Mouse (Mus musculus) cerebellum, adult 2 months (tissue): ENCODE results near the gene Ehd2. TPM values are rescaled to one million over a fixed set of nuclear protein-coding genes. Genes with fewer than 3 reads are reported as not detected.
"Not testable (repeated sequence)": the region's sequence is repeated elsewhere in the genome, so short reads cannot be mapped to it uniquely, and the experiment has no call there.

ENCODE experiments used
- DNase-seq, 2 experiments: peaks; one replicate each; pipeline ENCODE4 v3.0.0; 2021
- H3K27ac ChIP-seq: fragments of 200-500 bp; 2 replicates; pipeline ENCODE4 v1.5.1; 2012; ENCODE audit warnings: low read length, control low read depth, inconsistent platforms; ENCODE audit not compliant: insufficient read depth
- H3K27me3 ChIP-seq: fragments of 200-500 bp; 2 replicates; pipeline ENCODE4 v1.6.1; 2012; ENCODE audit warnings: inconsistent platforms, mild to moderate bottlenecking, low read length, moderate library complexity; ENCODE audit not compliant: control insufficient read depth, insufficient read depth
- H3K4me1 ChIP-seq: fragments of 200-500 bp; 2 replicates; pipeline ENCODE4 v1.6.1; 2011; ENCODE audit warnings: low read length; ENCODE audit not compliant: control insufficient read depth, insufficient read depth
- H3K4me3 ChIP-seq: fragments of 200-500 bp; replicated peaks from 2 replicates; pipeline ENCODE3; 2011; ENCODE audit warnings: mild to moderate bottlenecking, low read depth, low read length, control low read depth; ENCODE audit not compliant: insufficient read depth
- CTCF ChIP-seq: fragments of 200-500 bp; IDR thresholded peaks from 2 replicates; pipeline ENCODE4 v1.5.1; 2011; ENCODE audit warnings: low read depth, mild to moderate bottlenecking, control low read depth, low read length, moderate library complexity, borderline replicate concordance; ENCODE audit not compliant: insufficient read depth
- POLR2A ChIP-seq: fragments of 200-500 bp; IDR thresholded peaks from 2 replicates; pipeline ENCODE4 v1.6.1; 2011; ENCODE audit warnings: low read length, control low read depth, borderline replicate concordance; ENCODE audit not compliant: insufficient read depth
- WGBS: fragments of 180-500 bp; shearing (Covaris S2); methylation state at CpG from one replicate; pipeline ENCODE4 v1.1.7; 2018; 5-methylcytosine and 5-hydroxymethylcytosine counted together
- polyA plus RNA-seq: library from polyadenylated mRNA; depleted of rRNA; stranded (reverse); fragments of >200 nt; gene quantifications from 2 replicates; pipeline ENCODE4 v1.2.3, GENCODE M21; 2012

Ehd2 gene
- polyA plus RNA-seq, 1 experiment: 7.5 TPM

- Histone ChIP-seq H3K4me3 (peak overlapping the region; percentile 92), H3K4me1 (peaks cover 4% of the 10 kb centered on the region), H3K27ac (peak overlapping the region; percentile 23; the same call in 1 of the 2 replicates), H3K27me3 (no peaks in the 10 kb centered on the region)
- WGBS: 80% methylated on average over 6 of the region's 6 CpGs
- TF ChIP-seq CTCF: no peak
- no peak for TF ChIP-seq POLR2A
- no peak for DNase-seq
Measured at GRCm38 (mm10) chr7:15920645-15921190, 46.6 kb downstream of the Ehd2 start.

GRCm38 (mm10) chr7:15919947-15920346 lies 47.4 kb downstream of the Ehd2 start:
- TF ChIP-seq CTCF (no peak), POLR2A (no peak)
- Histone ChIP-seq H3K4me1 (peaks cover 4% of the 10 kb centered on the region), H3K27ac (no peak overlapping the region), H3K4me3 (no peak overlapping the region), H3K27me3 (no peaks in the 10 kb centered on the region)
- 91% methylated on average over 9 of the region's 9 CpGs for WGBS
- DNase-seq: no peak

- TF ChIP-seq CTCF (no peak), POLR2A (no peak)
- Histone ChIP-seq H3K27ac (no peak overlapping the region), H3K27me3 (no peaks in the 10 kb centered on the region), H3K4me3 (no peak overlapping the region), H3K4me1 (peaks cover 4% of the 10 kb centered on the region)
- no peak for DNase-seq
Measured at GRCm38 (mm10) chr7:15918371-15918770, 49.0 kb downstream of the Ehd2 start.

GRCm38 (mm10) chr7:15916996-15917395 lies 50.4 kb downstream of the Ehd2 start:
- Histone ChIP-seq H3K27ac (no peak overlapping the region), H3K4me3 (no peak overlapping the region), H3K4me1 (peaks cover 4% of the 10 kb centered on the region), H3K27me3 (no peaks in the 10 kb centered on the region)
- TF ChIP-seq CTCF (no peak), POLR2A (no peak)
- WGBS: 83% methylated on average over 4 of the region's 4 CpGs
- no peak for DNase-seq

GRCm38 (mm10) chr7:15916134-15916723 lies 51.1 kb downstream of the Ehd2 start:
- WGBS: 83% methylated on average over 3 of the region's 3 CpGs
- H3K4me1 ChIP-seq: peaks cover 4% of the 10 kb centered on the region
- no peaks in the 10 kb centered on the region for H3K27me3 ChIP-seq
- DNase-seq: no peak
- H3K4me3 ChIP-seq: no peak overlapping the region
- no peak overlapping the region for H3K27ac ChIP-seq
- TF ChIP-seq CTCF: no peak
- TF ChIP-seq POLR2A: no peak

- not testable (repeated sequence) for DNase-seq, H3K27me3 ChIP-seq, H3K4me3 ChIP-seq, H3K27ac ChIP-seq, H3K4me1 ChIP-seq
- WGBS: 80% methylated on average over 4 of the region's 4 CpGs
Measured at GRCm38 (mm10) chr7:15915695-15916094, 51.7 kb downstream of the Ehd2 start.

GRCm38 (mm10) chr7:15914751-15915150 lies 52.6 kb downstream of the Ehd2 start:
- 87% methylated on average over 2 of the region's 2 CpGs for WGBS
- H3K27me3 ChIP-seq: no peaks in the 10 kb centered on the region

GRCm38 (mm10) chr7:15914252-15914651 lies 53.1 kb downstream of the Ehd2 start:
- TF ChIP-seq POLR2A: no peak
- TF ChIP-seq CTCF: peak; percentile 56; the same call in 1 of the 2 replicates
- peak in 1 of 2 experiments; percentile 38 for DNase-seq
- WGBS: 31% methylated on average over 2 of the region's 2 CpGs

More at GRCm38 (mm10) chr7:15914751-15915150, 52.6 kb downstream of the Ehd2 start:
- TF ChIP-seq POLR2A (no peak), CTCF (no peak)
- Histone ChIP-seq H3K4me1 (no peaks in the 10 kb centered on the region), H3K4me3 (no peak overlapping the region), H3K27ac (no peak overlapping the region)
- DNase-seq: no peak

More at GRCm38 (mm10) chr7:15914252-15914651, 53.1 kb downstream of the Ehd2 start:
- Histone ChIP-seq H3K4me3 (no peak overlapping the region), H3K4me1 (no peaks in the 10 kb centered on the region), H3K27me3 (no peaks in the 10 kb centered on the region), H3K27ac (no peak overlapping the region)
